Mouse (Mus musculus): ENCODE results near the gene Stambpl1. TPM values are rescaled to one million over a fixed set of nuclear protein-coding genes. Genes with fewer than 3 reads are reported as not detected.

The Stambpl1 gene
- polyA plus RNA-seq, 1 experiment from 2014 or later, result 1.6 TPM

DNA sequence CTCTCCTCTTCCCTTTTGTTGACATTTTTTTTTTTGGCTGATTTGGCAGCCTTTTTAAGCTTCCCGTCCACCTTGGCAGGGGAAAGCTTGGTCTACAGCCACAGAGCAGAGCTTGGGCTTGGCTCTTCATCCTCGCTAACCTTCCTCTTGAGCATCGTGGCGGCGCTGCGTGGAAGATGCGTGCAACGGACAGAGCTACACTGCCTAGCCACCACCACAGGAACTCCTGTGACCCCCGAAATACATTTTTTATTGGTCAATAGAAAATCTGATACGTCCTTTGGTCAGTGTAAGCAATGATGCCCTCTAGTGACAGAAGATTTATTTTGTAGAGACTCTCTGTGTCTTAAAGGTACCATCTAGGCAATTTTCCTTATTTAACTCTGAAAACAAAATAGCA lies 92.4 kb downstream of the Stambpl1 start:
- no peak overlapping the region for H3K4me2 ChIP-seq
- H3K27me3 ChIP-seq (ENCODE audit: control insufficient read depth, insufficient read depth, low read length), result no peaks in the 10 kb centered on the region
- H3K9ac ChIP-seq (ENCODE audit: low read length), result no peak overlapping the region
- no peaks in the 10 kb centered on the region for H3K36me3 ChIP-seq (ENCODE audit: control insufficient read depth, insufficient read depth, low read length)
- no peak overlapping the region for H3K27ac ChIP-seq (ENCODE audit: low read depth, low read length)
- WGBS, result 68% methylated on average over 10 of the region's 10 CpGs
- H3K9me3 ChIP-seq (ENCODE audit: control insufficient read depth, low read length), result no peaks in the 10 kb centered on the region
- H3K4me3 ChIP-seq (ENCODE audit: low read depth, low read length), result no peak overlapping the region
- DNase-seq (ENCODE audit: low spot score, missing footprints), result no peak
- H3K4me1 ChIP-seq (ENCODE audit: control insufficient read depth, insufficient read depth, low read length), result no peaks in the 10 kb centered on the region
- no peak for ATAC-seq (ENCODE audit: low FRiP score)

DNA sequence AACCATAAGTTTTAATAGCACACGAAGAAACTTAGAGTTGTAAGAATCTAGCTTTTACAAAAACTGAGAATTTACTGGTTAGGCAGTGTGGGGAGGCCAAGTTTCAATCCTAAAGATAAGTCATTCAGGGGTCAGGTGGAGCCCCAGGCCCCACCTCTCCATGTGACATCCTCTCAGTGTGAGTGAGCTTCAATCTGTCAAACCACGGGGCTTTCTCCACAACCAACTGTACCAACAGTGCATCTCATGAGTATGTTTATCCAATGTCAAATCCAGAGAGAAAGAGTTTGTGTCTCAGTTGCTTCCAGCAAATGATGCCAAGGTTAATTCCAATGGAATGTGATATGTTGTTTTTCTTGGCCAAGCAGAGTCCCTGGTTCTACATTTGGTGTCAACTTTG lies 92.8 kb downstream of the Stambpl1 start:
- DNase-seq (ENCODE audit: low spot score, missing footprints), result no peak
- no peaks in the 10 kb centered on the region for H3K4me1 ChIP-seq (ENCODE audit: control insufficient read depth, insufficient read depth, low read length)
- H3K27me3 ChIP-seq (ENCODE audit: control insufficient read depth, insufficient read depth, low read length), result no peaks in the 10 kb centered on the region
- no peak overlapping the region for H3K9ac ChIP-seq (ENCODE audit: low read length)
- ATAC-seq (ENCODE audit: low FRiP score), result no peak
- H3K4me2 ChIP-seq, result no peak overlapping the region
- no peaks in the 10 kb centered on the region for H3K36me3 ChIP-seq (ENCODE audit: control insufficient read depth, insufficient read depth, low read length)
- no peak overlapping the region for H3K27ac ChIP-seq (ENCODE audit: low read depth, low read length)
- WGBS, result 57% methylated on average over 2 of the region's 2 CpGs
- no peaks in the 10 kb centered on the region for H3K9me3 ChIP-seq (ENCODE audit: control insufficient read depth, low read length)
- no peak overlapping the region for H3K4me3 ChIP-seq (ENCODE audit: low read depth, low read length)

DNA sequence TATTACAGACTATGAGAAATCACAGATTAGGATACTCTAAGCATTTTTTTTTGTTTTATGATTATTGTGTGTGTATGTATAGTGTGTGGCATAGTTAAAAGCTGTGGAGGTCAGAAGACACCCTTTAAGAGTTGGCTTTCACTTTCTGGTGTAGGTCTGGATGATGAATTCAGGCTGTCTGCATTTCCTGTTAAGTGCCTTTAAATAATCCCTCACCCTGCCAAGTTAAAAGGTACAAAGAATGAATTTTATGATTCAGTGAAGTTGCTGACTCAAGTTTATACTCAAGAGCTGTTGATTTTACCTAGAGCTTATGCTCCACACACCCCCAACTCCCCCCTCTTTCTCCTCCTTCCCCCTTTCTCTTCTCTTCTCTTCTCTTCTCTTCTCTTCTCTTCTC lies 95.2 kb downstream of the Stambpl1 start:
- H3K4me3 ChIP-seq (ENCODE audit: low read depth, low read length), result no peak overlapping the region
- no peaks in the 10 kb centered on the region for H3K36me3 ChIP-seq (ENCODE audit: control insufficient read depth, insufficient read depth, low read length)
- ATAC-seq (ENCODE audit: low FRiP score) (no peak), DNase-seq (ENCODE audit: low spot score, missing footprints) (no peak)
- no peaks in the 10 kb centered on the region for H3K9me3 ChIP-seq (ENCODE audit: control insufficient read depth, low read length)
- 0 out of 2 replicates have a peak, but pooled peaks cover 7% of the 10 kb centered on the region for H3K4me1 ChIP-seq (ENCODE audit: control insufficient read depth, insufficient read depth, low read length)
- H3K4me2 ChIP-seq, result no peak overlapping the region
- no peaks in the 10 kb centered on the region for H3K27me3 ChIP-seq (ENCODE audit: control insufficient read depth, insufficient read depth, low read length)
- no peak overlapping the region for H3K9ac ChIP-seq (ENCODE audit: low read length)
- no peak overlapping the region for H3K27ac ChIP-seq (ENCODE audit: low read depth, low read length)

DNA sequence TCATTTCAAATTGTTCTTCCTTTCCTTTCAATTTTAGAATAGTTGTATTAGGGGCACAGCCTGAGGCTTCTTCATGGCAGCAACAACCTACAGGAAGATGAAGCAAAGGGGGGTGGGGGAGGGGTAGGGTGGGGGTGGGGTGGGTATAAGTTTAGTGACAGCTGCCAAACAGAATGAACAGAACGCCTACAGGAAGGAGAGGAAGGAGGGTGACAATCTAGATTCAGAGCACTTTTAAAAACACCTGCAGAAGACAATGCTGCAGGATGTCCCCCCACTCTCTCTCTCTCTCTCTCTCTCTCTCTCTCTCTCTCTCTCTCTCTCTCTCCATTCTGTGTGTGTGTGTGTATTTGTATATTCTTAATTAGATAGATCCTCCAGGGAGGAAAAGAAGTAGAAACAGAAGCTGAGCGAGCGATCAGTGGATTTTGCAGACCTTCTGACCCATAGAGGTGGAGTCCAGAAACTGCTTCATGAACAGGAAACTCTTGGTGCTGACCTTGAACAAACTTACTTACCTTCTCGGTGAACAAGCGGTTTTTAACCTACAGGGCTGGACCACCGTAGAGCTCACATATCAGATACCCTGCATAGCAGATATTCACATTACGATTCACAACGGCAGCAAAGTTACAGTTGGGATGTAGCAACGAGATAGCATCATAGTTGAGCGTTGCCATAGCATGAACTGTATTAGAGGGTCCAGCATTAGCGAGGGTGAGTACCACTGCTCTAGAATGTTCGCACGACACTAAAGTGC lies 95.8 kb downstream of the Stambpl1 start:
- Histone ChIP-seq H3K36me3 (ENCODE audit: control insufficient read depth, insufficient read depth, low read length) (no peaks in the 10 kb centered on the region), H3K27me3 (ENCODE audit: control insufficient read depth, insufficient read depth, low read length) (no peaks in the 10 kb centered on the region), H3K4me3 (ENCODE audit: low read depth, low read length) (no peak overlapping the region), H3K9ac (ENCODE audit: low read length) (no peak overlapping the region), H3K9me3 (ENCODE audit: control insufficient read depth, low read length) (no peaks in the 10 kb centered on the region), H3K4me1 (ENCODE audit: control insufficient read depth, insufficient read depth, low read length) (0 out of 2 replicates have a peak, but pooled peaks cover 7% of the 10 kb centered on the region), H3K4me2 (no peak overlapping the region), H3K27ac (ENCODE audit: low read depth, low read length) (no peak overlapping the region)
- DNase-seq (ENCODE audit: low spot score, missing footprints) (no peak), ATAC-seq (ENCODE audit: low FRiP score) (no peak)
- 87% methylated on average over 13 of the region's 13 CpGs for WGBS

DNA sequence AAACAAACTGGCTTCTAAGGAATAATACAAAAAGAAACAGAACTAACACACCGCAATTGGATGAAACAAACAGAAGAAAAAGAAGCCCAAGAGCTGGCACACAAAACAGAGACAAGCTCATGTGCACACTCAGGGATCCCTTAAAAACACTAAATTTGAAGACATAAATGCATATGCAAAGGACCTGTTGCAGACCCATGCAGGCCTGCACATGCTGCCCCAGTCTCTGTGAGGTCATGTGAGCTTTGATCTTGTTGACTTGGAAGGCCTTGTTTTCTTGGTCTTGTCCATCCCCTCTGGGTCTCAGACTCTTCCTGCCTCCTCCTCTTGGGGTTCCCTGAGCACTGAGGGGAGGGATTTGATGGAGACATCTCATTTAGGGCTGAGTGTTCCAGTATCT lies 96.7 kb downstream of the Stambpl1 start:
- Histone ChIP-seq H3K4me3 (ENCODE audit: low read depth, low read length) (no peak overlapping the region), H3K27me3 (ENCODE audit: control insufficient read depth, insufficient read depth, low read length) (no peaks in the 10 kb centered on the region), H3K4me1 (ENCODE audit: control insufficient read depth, insufficient read depth, low read length) (0 out of 2 replicates have a peak, but pooled peaks cover 7% of the 10 kb centered on the region), H3K36me3 (ENCODE audit: control insufficient read depth, insufficient read depth, low read length) (no peaks in the 10 kb centered on the region), H3K9me3 (ENCODE audit: control insufficient read depth, low read length) (no peaks in the 10 kb centered on the region), H3K4me2 (no peak overlapping the region), H3K9ac (ENCODE audit: low read length) (no peak overlapping the region), H3K27ac (ENCODE audit: low read depth, low read length) (no peak overlapping the region)
- ATAC-seq (ENCODE audit: low FRiP score) (no peak), DNase-seq (ENCODE audit: low spot score, missing footprints) (no peak)
- WGBS, result 89% methylated on average over 1 of the region's 1 CpGs

Other genes starting within 250 kb of the Stambpl1 start
- not detected in 2 replicates for gene Lipf, start 231.0 kb upstream of the Stambpl1 start, polyA plus RNA-seq (2014; fragmentation: Nextera tagmentation; extraction: Ambion mirVana)
- not detected in 2 replicates for gene Lipk, start 183.9 kb upstream of the Stambpl1 start, polyA plus RNA-seq (2014; fragmentation: Nextera tagmentation; extraction: Ambion mirVana)
- not detected in 2 replicates for gene Lipn, start 124.9 kb upstream of the Stambpl1 start, polyA plus RNA-seq (2014; fragmentation: Nextera tagmentation; extraction: Ambion mirVana)
- not detected in 2 replicates for gene Lipm, start 91.3 kb upstream of the Stambpl1 start, polyA plus RNA-seq (2014; fragmentation: Nextera tagmentation; extraction: Ambion mirVana)
- gene Ankrd22, start 26.2 kb upstream of the Stambpl1 start, polyA plus RNA-seq (2014; fragmentation: Nextera tagmentation; extraction: Ambion mirVana), result not detected in 2 replicates
- gene Acta2, start 63.4 kb downstream of the Stambpl1 start, polyA plus RNA-seq (2014; fragmentation: Nextera tagmentation; extraction: Ambion mirVana), result 31.5 and 34.9 TPM in 2 replicates
- gene Fas, start 98.4 kb downstream of the Stambpl1 start, polyA plus RNA-seq (2014; fragmentation: Nextera tagmentation; extraction: Ambion mirVana), result 0.36 and 0.81 TPM in 2 replicates